Mouse (Mus musculus) limb, embryonic 13.5 days (tissue): ENCODE measurements around the gene Ttll12. TPM values are rescaled to one million over a fixed set of nuclear protein-coding genes. Genes with fewer than 3 reads are reported as not detected.

Experiments
- ATAC-seq: fragments of 200-750 bp; cut with Nextera tagmentation; 2 replicates; pipeline ENCODE4 v1.8.0; 2017; ENCODE audit warnings: low read depth, moderate number of reproducible peaks, moderate TSS enrichment; ENCODE audit not compliant: low FRiP score
- H3K27ac ChIP-seq: fragments of 300-500 bp; sonication (generic); 2 replicates; pipeline ENCODE4 v1.5.1; 2015; ENCODE audit warnings: inconsistent platforms, mild to moderate bottlenecking, moderate library complexity
- H3K27me3 ChIP-seq: fragments of 300-500 bp; sonication (generic); 2 replicates; pipeline ENCODE4 v1.6.1; 2015; ENCODE audit warnings: mild to moderate bottlenecking, inconsistent platforms
- H3K36me3 ChIP-seq: fragments of 300-500 bp; sonication (generic); 2 replicates; pipeline ENCODE4 v1.6.1; 2015; ENCODE audit warnings: inconsistent platforms, mild to moderate bottlenecking, moderate library complexity
- H3K4me1 ChIP-seq: fragments of 300-500 bp; sonication (generic); 2 replicates; pipeline ENCODE4 v1.6.1; 2015; ENCODE audit warnings: inconsistent platforms
- H3K4me2 ChIP-seq: fragments of 300-500 bp; sonication (generic); replicated peaks from 2 replicates; pipeline ENCODE4 v1.6.1; 2015; ENCODE audit warnings: inconsistent platforms, mild to moderate bottlenecking, moderate library complexity
- H3K4me3 ChIP-seq: fragments of 300-500 bp; sonication (generic); 2 replicates; pipeline ENCODE4 v1.5.1; 2015; ENCODE audit warnings: moderate library complexity, mild to moderate bottlenecking, inconsistent platforms
- H3K9ac ChIP-seq: fragments of 300-500 bp; sonication (generic); 2 replicates; pipeline ENCODE4 v1.6.1; 2015; ENCODE audit warnings: mild to moderate bottlenecking, inconsistent platforms
- H3K9me3 ChIP-seq: fragments of 300-500 bp; sonication (generic); 2 replicates; pipeline ENCODE4 v1.6.1; 2016; ENCODE audit warnings: inconsistent platforms
- WGBS: fragments of 180-500 bp; shearing (Covaris S2); methylation state at CpG from one replicate; pipeline ENCODE4 v1.1.7; 2015; 5-methylcytosine and 5-hydroxymethylcytosine counted together
- polyA plus RNA-seq: library from polyadenylated mRNA; unstranded; fragments of >200 nt; fragmentation: Nextera tagmentation; extraction: Ambion mirVana; gene quantifications from 2 replicates; pipeline ENCODE4 v1.2.1, GENCODE M21; 2015

Ttll12 gene
- 39.7 and 43.4 TPM in 2 replicates for polyA plus RNA-seq

- H3K9me3 ChIP-seq: no peaks in the 10 kb centered on the region
- H3K4me3 ChIP-seq: peak within 1 kb of the TSS; percentile 82
- peak within 1 kb of the TSS; percentile 55; the same call in 1 of the 2 replicates for H3K27ac ChIP-seq
- H3K27me3 ChIP-seq: no peaks in the 10 kb centered on the region
- peak; percentile 94 for ATAC-seq
- H3K36me3 ChIP-seq: peaks cover 11% of the 10 kb centered on the region
- WGBS: under 1% methylated on average over 68 of the region's 68 CpGs
- H3K4me1 ChIP-seq: peaks cover 21% of the 10 kb centered on the region
- peak within 1 kb of the TSS; percentile 91 for H3K4me2 ChIP-seq
- peak within 1 kb of the TSS; percentile 87 for H3K9ac ChIP-seq
Observed at GRCm38 (mm10) chr15:83594513-83595363, at the start of gene Ttll12. Gene Ttll12, minus strand, starts transcription at chr15:83595157.

GRCm38 (mm10) chr15:83642518-83642917, 47.6 kb upstream of the Ttll12 start:
- Histone ChIP-seq H3K4me1 (peaks cover 25% of the 10 kb centered on the region), H3K9me3 (no peaks in the 10 kb centered on the region), H3K4me2 (no peak overlapping the region), H3K36me3 (no peaks in the 10 kb centered on the region), H3K4me3 (no peak overlapping the region), H3K27ac (no peak overlapping the region), H3K9ac (no peak overlapping the region), H3K27me3 (no peaks in the 10 kb centered on the region)
- 93% methylated on average over 6 of the region's 6 CpGs for WGBS
- no peak for ATAC-seq

DNA sequence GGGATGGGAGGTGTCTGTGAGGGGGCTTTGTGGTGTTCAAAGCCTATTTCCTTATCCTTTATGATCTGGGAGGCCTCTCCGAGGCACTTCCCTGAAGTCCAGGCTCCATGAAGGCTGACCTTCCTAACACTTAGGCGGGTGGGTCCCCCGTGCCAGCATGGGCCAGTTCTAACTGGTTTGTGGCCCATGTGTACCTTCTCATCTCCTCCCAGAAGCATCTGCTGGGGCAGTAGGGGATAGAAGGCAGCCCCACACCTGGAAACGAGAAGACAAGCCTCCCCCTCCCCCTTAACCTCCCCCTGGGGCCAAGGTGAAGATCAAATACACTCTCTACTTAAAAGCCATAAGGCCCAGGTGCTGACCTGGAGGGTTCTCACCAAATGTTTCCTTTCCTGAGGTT, 45.3 kb upstream of the Ttll12 start:
- H3K9ac ChIP-seq: no peak overlapping the region
- H3K27ac ChIP-seq: no peak overlapping the region
- no peak for ATAC-seq
- WGBS: 18% methylated on average over 4 of the region's 4 CpGs
- H3K4me2 ChIP-seq: no peak overlapping the region
- peaks cover 27% of the 10 kb centered on the region for H3K4me1 ChIP-seq
- H3K27me3 ChIP-seq: no peaks in the 10 kb centered on the region
- H3K36me3 ChIP-seq: no peaks in the 10 kb centered on the region
- H3K4me3 ChIP-seq: no peak overlapping the region
- H3K9me3 ChIP-seq: no peaks in the 10 kb centered on the region

DNA sequence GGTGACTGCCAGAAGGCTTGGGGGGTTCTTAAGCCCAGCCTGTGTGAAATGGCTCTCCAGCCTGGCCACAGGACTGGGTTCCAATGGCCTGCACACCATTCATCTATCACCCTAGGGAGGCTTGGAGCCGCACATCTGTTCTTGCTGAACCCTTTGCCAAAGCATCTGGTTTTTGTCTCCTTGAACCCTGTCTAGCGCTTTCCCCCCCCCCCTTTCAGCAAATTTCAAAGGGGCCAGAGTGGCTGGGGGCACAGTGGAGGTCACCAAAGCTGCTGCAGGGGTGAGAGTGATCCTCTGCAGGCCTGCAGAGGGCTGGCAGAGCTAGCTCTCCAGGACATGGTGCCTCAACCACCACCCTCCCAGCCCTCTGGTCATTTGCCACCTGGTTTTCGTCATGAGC, 44.2 kb upstream of the Ttll12 start:
- no peaks in the 10 kb centered on the region for H3K27me3 ChIP-seq
- no peak overlapping the region for H3K27ac ChIP-seq
- no peak overlapping the region for H3K9ac ChIP-seq
- no peak overlapping the region for H3K4me3 ChIP-seq
- H3K36me3 ChIP-seq: no peaks in the 10 kb centered on the region; the same call in 1 of the 2 replicates
- WGBS: 6% methylated on average over 3 of the region's 3 CpGs
- H3K9me3 ChIP-seq: no peaks in the 10 kb centered on the region
- H3K4me2 ChIP-seq: no peak overlapping the region
- no peak for ATAC-seq
- H3K4me1 ChIP-seq: peaks cover 27% of the 10 kb centered on the region

- Histone ChIP-seq H3K9me3 (no peaks in the 10 kb centered on the region), H3K4me3 (no peak overlapping the region), H3K27ac (no peak overlapping the region), H3K4me1 (peaks cover 27% of the 10 kb centered on the region), H3K36me3 (no peaks in the 10 kb centered on the region; the same call in 1 of the 2 replicates), H3K4me2 (no peak overlapping the region), H3K9ac (no peak overlapping the region), H3K27me3 (no peaks in the 10 kb centered on the region)
- ATAC-seq: no peak
- WGBS: 53% methylated on average over 20 of the region's 20 CpGs
Observed at GRCm38 (mm10) chr15:83638196-83638899, 43.4 kb upstream of the Ttll12 start.

- Histone ChIP-seq H3K27me3 (no peaks in the 10 kb centered on the region), H3K9ac (no peak overlapping the region), H3K9me3 (no peaks in the 10 kb centered on the region), H3K36me3 (peaks cover 4% of the 10 kb centered on the region; the same call in 1 of the 2 replicates), H3K4me1 (peaks cover 27% of the 10 kb centered on the region), H3K4me3 (no peak overlapping the region), H3K27ac (no peak overlapping the region), H3K4me2 (no peak overlapping the region)
- ATAC-seq: no peak
- WGBS: 52% methylated on average over 6 of the region's 6 CpGs
Observed at GRCm38 (mm10) chr15:83636759-83637158, 41.8 kb upstream of the Ttll12 start.

- H3K4me1 ChIP-seq: peaks cover 22% of the 10 kb centered on the region
- no peak overlapping the region for H3K4me3 ChIP-seq
- ATAC-seq: no peak
- H3K9ac ChIP-seq: no peak overlapping the region
- 57% methylated on average over 3 of the region's 3 CpGs for WGBS
- H3K27ac ChIP-seq: no peak overlapping the region
- no peaks in the 10 kb centered on the region for H3K9me3 ChIP-seq
- peaks cover 8% of the 10 kb centered on the region for H3K36me3 ChIP-seq
- H3K4me2 ChIP-seq: no peak overlapping the region
- no peaks in the 10 kb centered on the region for H3K27me3 ChIP-seq
Observed at GRCm38 (mm10) chr15:83635251-83635650, 40.3 kb upstream of the Ttll12 start.

DNA sequence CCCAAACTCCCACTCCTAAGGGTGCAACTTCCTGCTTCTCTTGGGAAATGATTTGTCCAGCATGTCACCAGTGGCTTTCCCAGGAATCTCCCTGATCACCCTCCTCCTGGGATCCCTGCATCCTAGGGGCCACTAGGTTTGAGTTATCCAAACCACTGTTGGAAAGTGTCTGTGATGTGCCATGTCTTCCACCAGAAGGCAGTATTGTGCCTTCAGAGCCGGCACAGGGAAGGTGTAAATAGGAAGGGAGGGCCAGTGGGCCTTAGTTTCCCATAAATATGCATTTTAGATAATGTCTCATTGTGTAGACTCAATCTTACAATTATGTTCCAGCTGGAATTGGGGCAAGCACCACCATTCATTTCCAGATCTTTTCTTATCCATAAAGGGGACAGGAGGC, 39.1 kb upstream of the Ttll12 start:
- Histone ChIP-seq H3K4me3 (no peak overlapping the region), H3K36me3 (peaks cover 19% of the 10 kb centered on the region), H3K27ac (no peak overlapping the region), H3K9me3 (0 out of 2 replicates have a peak, but pooled peaks cover 5% of the 10 kb centered on the region), H3K4me1 (peaks cover 11% of the 10 kb centered on the region), H3K27me3 (no peaks in the 10 kb centered on the region), H3K4me2 (no peak overlapping the region), H3K9ac (no peak overlapping the region)
- no peak for ATAC-seq
- 28% methylated on average over 1 of the region's 1 CpGs for WGBS

DNA sequence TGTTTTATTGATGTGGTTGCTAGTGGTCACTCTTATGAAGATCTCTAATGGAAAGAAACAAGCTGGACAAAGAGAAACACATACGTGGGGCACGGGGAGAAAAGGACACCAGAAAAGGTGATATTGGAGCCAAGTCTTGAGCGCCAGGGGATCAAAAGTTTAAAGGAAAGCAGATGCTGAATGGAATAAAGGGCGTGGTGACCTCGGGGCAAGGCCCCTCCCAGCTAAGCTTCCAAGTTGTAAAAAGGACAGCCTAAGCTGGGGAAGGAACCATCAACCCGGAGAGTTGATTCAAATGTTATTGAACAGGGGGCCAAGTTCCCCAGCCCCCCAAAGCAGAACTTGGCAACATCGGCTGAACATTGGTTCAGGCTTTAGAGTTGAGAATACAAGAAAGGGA, 36.1 kb upstream of the Ttll12 start:
- Histone ChIP-seq H3K9ac (no peak overlapping the region), H3K4me1 (no peaks in the 10 kb centered on the region), H3K4me2 (no peak overlapping the region), H3K36me3 (peaks cover 23% of the 10 kb centered on the region), H3K27ac (no peak overlapping the region), H3K27me3 (no peaks in the 10 kb centered on the region), H3K9me3 (0 out of 2 replicates have a peak, but pooled peaks cover 5% of the 10 kb centered on the region), H3K4me3 (no peak overlapping the region)
- 73% methylated on average over 7 of the region's 7 CpGs for WGBS
- ATAC-seq: no peak

DNA sequence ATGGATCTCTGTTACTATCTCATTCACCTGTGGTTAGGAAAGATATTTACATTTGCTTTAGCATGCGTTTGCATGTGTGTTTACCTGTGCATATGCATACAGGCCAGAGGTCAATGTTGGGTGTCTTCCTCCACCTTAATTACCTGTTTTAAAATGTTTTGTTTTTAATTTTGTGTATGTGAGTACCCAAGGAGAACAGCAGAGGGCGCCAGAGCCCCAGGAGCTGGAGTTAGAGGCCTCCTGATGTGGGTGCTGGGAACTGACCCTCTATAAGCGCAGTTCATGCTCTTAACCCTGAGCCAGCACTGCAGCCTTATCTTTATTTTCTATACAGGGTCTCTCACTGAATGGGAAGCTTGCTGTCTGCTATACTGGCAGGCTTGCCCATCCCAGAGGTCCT, 34.8 kb upstream of the Ttll12 start:
- Histone ChIP-seq H3K9me3 (0 out of 2 replicates have a peak, but pooled peaks cover 5% of the 10 kb centered on the region), H3K36me3 (peaks cover 23% of the 10 kb centered on the region), H3K27me3 (no peaks in the 10 kb centered on the region), H3K4me3 (no peak overlapping the region), H3K4me1 (no peaks in the 10 kb centered on the region), H3K9ac (no peak overlapping the region), H3K27ac (no peak overlapping the region), H3K4me2 (no peak overlapping the region)
- 72% methylated on average over 3 of the region's 3 CpGs for WGBS
- ATAC-seq: no peak

DNA sequence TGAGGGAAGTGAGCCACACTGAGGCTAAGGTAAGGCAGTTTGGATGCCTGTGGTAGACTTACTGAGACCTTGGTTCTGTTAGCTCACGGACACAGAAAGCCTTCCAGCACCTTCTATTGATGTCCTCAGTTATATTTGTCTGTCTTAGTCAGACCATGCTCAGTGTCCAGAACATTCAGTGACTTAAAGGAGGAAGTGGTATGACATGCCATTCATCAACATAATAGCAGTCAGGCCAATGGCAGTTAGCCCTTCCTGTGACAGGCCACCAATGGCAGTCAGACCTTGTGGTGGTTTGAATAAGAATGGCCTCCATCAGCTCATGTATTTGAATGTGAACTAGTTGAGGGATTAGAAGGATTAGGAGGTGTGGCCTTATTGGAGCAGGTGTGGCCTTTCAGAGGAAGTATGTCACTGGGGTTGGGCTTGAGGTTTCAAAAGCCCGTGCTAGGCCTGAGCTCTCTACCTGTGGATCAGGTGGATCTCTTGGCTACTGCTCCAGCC, 31.2 kb upstream of the Ttll12 start:
- Histone ChIP-seq H3K4me3 (no peak overlapping the region), H3K9me3 (0 out of 2 replicates have a peak, but pooled peaks cover 5% of the 10 kb centered on the region), H3K36me3 (peaks cover 23% of the 10 kb centered on the region), H3K9ac (no peak overlapping the region), H3K4me2 (no peak overlapping the region), H3K27ac (no peak overlapping the region), H3K27me3 (no peaks in the 10 kb centered on the region), H3K4me1 (no peaks in the 10 kb centered on the region)
- WGBS: 91% methylated on average over 2 of the region's 2 CpGs
- ATAC-seq: no peak

DNA sequence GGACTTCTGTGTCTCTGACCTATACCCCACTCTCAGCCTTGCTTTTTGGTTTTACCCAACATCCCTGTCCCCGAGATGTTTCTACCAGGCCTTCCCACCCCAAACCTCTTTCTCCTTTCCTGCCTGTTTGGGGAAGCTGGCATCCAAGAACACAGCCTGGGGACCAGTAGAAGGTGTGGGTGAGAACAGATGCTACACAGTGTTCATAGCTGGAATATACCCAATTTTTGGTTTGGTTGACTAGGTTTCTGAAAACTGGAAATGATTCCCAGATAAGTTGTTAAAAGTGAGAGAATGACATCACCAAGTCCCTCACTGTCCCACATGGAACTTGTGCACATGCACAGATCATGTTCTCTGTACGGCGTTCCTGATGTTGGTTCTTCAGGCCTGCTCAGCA, 20.3 kb upstream of the Ttll12 start:
- H3K36me3 ChIP-seq: peaks cover 39% of the 10 kb centered on the region
- WGBS: 77% methylated on average over 3 of the region's 3 CpGs

More for the DNA sequence above, 20.3 kb upstream of the Ttll12 start:
- Histone ChIP-seq H3K9me3 (no peaks in the 10 kb centered on the region), H3K9ac (no peak overlapping the region), H3K4me1 (no peaks in the 10 kb centered on the region), H3K27ac (no peak overlapping the region), H3K4me2 (no peak overlapping the region), H3K4me3 (no peak overlapping the region), H3K27me3 (no peaks in the 10 kb centered on the region)
- no peak for ATAC-seq
